Mouse (Mus musculus) liver, embryonic 12.5 days (tissue): ENCODE results near the gene Fap. TPM values are rescaled to one million over a fixed set of nuclear protein-coding genes. Genes with fewer than 3 reads are reported as not detected.

Experiments used
- ATAC-seq: fragments of 200-750 bp; cut with Nextera tagmentation; 2 replicates; pipeline ENCODE4 v1.8.0; 2017; ENCODE audit warnings: moderate number of reproducible peaks, mild to moderate bottlenecking, moderate library complexity
- H3K27ac ChIP-seq: fragments of 300-500 bp; sonication (generic); 2 replicates; pipeline ENCODE4 v1.5.1; 2016; ENCODE audit warnings: mild to moderate bottlenecking
- H3K27me3 ChIP-seq: fragments of 300-500 bp; sonication (generic); replicated peaks from 2 replicates; pipeline ENCODE4 v1.6.1; 2016; ENCODE audit warnings: mild to moderate bottlenecking, moderate library complexity
- H3K36me3 ChIP-seq: fragments of 300-500 bp; sonication (generic); 2 replicates; pipeline ENCODE4 v1.6.1; 2016; ENCODE audit warnings: mild to moderate bottlenecking, moderate library complexity
- H3K4me1 ChIP-seq: fragments of 300-500 bp; sonication (generic); 2 replicates; pipeline ENCODE4 v1.6.1; 2016
- H3K4me2 ChIP-seq: fragments of 300-500 bp; sonication (generic); 2 replicates; pipeline ENCODE4 v1.6.1; 2016; ENCODE audit warnings: mild to moderate bottlenecking, moderate library complexity
- H3K4me3 ChIP-seq: fragments of 300-500 bp; sonication (generic); 2 replicates; pipeline ENCODE4 v1.5.1; 2016; ENCODE audit warnings: mild to moderate bottlenecking, moderate library complexity
- H3K9ac ChIP-seq: fragments of 300-500 bp; sonication (generic); 2 replicates; pipeline ENCODE4 v1.6.1; 2016; ENCODE audit warnings: mild to moderate bottlenecking, moderate library complexity
- H3K9me3 ChIP-seq: fragments of 300-500 bp; sonication (generic); replicated peaks from 2 replicates; pipeline ENCODE4 v1.6.1; 2016; ENCODE audit warnings: mild to moderate bottlenecking, moderate library complexity
- WGBS: fragments of 180-500 bp; shearing (Covaris S2); methylation state at CpG from one replicate; pipeline ENCODE4 v1.1.7; 2016; ENCODE audit not compliant: insufficient replicate concordance; 5-methylcytosine and 5-hydroxymethylcytosine counted together
- polyA plus RNA-seq: library from polyadenylated mRNA; unstranded; fragments of >200 nt; fragmentation: Nextera tagmentation; extraction: Ambion mirVana; gene quantifications from 2 replicates; pipeline ENCODE4 v1.2.1, GENCODE M21; 2016

Gene Fap
- 0.66 and 1.2 TPM in 2 replicates for polyA plus RNA-seq

DNA sequence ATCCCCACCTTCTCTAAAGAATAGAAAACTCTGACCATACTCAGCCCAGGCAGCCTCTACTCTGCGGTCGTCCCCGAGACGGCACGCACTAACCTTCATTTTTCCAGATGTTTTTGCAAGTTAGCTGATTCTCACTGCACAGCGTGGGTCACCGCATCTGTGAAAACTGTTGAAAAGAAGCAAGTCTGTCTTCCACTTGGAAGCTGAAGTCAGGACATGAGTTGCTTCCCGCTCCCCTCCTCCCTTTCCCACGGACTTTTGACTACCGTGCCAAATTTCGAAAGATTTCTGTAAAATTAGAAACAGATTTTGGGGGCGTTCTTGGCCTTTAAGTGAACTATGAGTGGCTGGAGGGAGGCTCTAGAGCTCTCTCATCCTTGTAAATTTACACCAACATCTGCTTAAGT lies at the start of gene Fap:
Gene Fap (minus strand): TSS at position 323 of the 407 bp plus-strand sequence.
- Histone ChIP-seq H3K27ac (no peak within 1 kb of the TSS), H3K4me1 (no peaks in the 10 kb centered on the region), H3K4me2 (no peak within 1 kb of the TSS), H3K9me3 (no peaks in the 10 kb centered on the region), H3K9ac (no peak within 1 kb of the TSS), H3K36me3 (no peaks in the 10 kb centered on the region), H3K27me3 (no peaks in the 10 kb centered on the region), H3K4me3 (no peak within 1 kb of the TSS)
- 75% methylated on average over 12 of the region's 12 CpGs for WGBS
- ATAC-seq: no peak

DNA sequence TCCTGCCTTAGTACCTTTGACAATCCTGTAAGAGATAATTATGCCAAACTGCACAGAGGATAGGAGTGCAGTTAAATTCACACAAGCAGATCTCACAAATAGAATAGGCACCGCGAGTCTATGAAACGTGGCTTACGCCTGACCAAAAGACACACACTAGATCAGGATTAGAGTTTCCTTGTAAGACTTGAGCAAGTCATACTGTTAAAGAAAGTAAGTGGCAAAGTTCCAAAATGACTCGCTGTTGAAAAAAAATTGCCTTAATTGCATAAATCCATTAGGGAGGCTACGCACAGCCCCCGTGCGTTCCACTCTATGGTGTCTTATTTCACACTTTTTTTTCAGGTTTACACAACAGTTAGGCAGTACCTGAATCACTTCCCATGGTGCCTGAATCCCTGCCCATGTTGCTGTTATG lies 49.2 kb upstream of the Fap start:
- Histone ChIP-seq H3K27ac (peak overlapping the region; percentile 5; the same call in 1 of the 2 replicates), H3K4me3 (no peak overlapping the region)

GRCm38 (mm10) chr2:62619679-62620078 lies 45.8 kb upstream of the Fap start:
- H3K27ac ChIP-seq: peak overlapping the region; percentile 96
- H3K27me3 ChIP-seq: no peaks in the 10 kb centered on the region
- H3K36me3 ChIP-seq: no peaks in the 10 kb centered on the region
- H3K9me3 ChIP-seq: no peaks in the 10 kb centered on the region
- H3K4me3 ChIP-seq: no peak overlapping the region
- peak; percentile 87 for ATAC-seq
- peaks cover 42% of the 10 kb centered on the region for H3K4me1 ChIP-seq
- peak overlapping the region; percentile 53 for H3K9ac ChIP-seq
- H3K4me2 ChIP-seq: peak overlapping the region; percentile 55
- 15% methylated on average over 2 of the region's 2 CpGs for WGBS

More for the DNA sequence above, 49.2 kb upstream of the Fap start:
- H3K36me3 ChIP-seq: no peaks in the 10 kb centered on the region
- WGBS: 80% methylated on average over 8 of the region's 8 CpGs
- no peaks in the 10 kb centered on the region for H3K9me3 ChIP-seq
- H3K9ac ChIP-seq: no peak overlapping the region
- no peak for ATAC-seq
- H3K4me2 ChIP-seq: no peak overlapping the region
- H3K27me3 ChIP-seq: no peaks in the 10 kb centered on the region
- peaks cover 31% of the 10 kb centered on the region for H3K4me1 ChIP-seq

- peak overlapping the region; percentile 54 for H3K4me2 ChIP-seq
Observed at GRCm38 (mm10) chr2:62618934-62619341, 45.1 kb upstream of the Fap start.

GRCm38 (mm10) chr2:62613133-62613532 lies 39.3 kb upstream of the Fap start:
- Histone ChIP-seq H3K9ac (no peak overlapping the region), H3K4me2 (no peak overlapping the region), H3K4me1 (peaks cover 22% of the 10 kb centered on the region), H3K27ac (no peak overlapping the region), H3K4me3 (no peak overlapping the region), H3K27me3 (no peaks in the 10 kb centered on the region), H3K36me3 (no peaks in the 10 kb centered on the region), H3K9me3 (no peaks in the 10 kb centered on the region)
- WGBS: 77% methylated on average over 4 of the region's 4 CpGs
- ATAC-seq: peak; percentile 50; the same call in 1 of the 2 replicates

More at GRCm38 (mm10) chr2:62618934-62619341, 45.1 kb upstream of the Fap start:
- Histone ChIP-seq H3K4me1 (peaks cover 42% of the 10 kb centered on the region), H3K9me3 (no peaks in the 10 kb centered on the region), H3K9ac (no peak overlapping the region), H3K27ac (peak overlapping the region; percentile 92), H3K4me3 (no peak overlapping the region), H3K27me3 (no peaks in the 10 kb centered on the region), H3K36me3 (no peaks in the 10 kb centered on the region)
- WGBS: 14% methylated on average over 7 of the region's 7 CpGs
- ATAC-seq: peak; percentile 99

DNA sequence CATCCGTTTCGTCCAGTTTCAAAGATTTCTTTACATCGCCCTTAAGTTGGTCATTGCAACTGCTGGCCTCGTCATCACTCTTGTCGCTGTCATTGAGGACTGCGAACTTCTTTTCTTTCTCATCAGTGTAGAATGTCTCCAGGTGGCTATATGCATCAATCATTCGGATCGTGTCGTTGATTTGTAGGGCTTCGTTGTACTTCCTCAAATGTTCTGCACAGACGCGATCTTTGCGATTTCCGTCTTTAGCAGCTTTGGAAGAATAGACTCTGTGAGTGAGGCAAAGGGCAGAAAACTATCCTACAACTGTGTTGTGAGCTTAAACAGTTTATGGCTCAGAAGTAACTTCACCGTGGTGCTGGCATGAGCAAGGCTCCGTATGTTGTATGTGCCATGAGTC lies 32.3 kb upstream of the Fap start:
- Histone ChIP-seq H3K9ac (no peak overlapping the region), H3K36me3 (no peaks in the 10 kb centered on the region), H3K4me2 (no peak overlapping the region), H3K4me1 (no peaks in the 10 kb centered on the region), H3K9me3 (no peaks in the 10 kb centered on the region), H3K4me3 (no peak overlapping the region), H3K27me3 (no peaks in the 10 kb centered on the region), H3K27ac (no peak overlapping the region)
- 81% methylated on average over 16 of the region's 16 CpGs for WGBS
- no peak for ATAC-seq

GRCm38 (mm10) chr2:62603530-62603929 lies 29.7 kb upstream of the Fap start:
- no peak for ATAC-seq
- no peak overlapping the region for H3K4me2 ChIP-seq
- H3K9me3 ChIP-seq: no peaks in the 10 kb centered on the region
- no peak overlapping the region for H3K27ac ChIP-seq
- H3K4me1 ChIP-seq: no peaks in the 10 kb centered on the region
- H3K27me3 ChIP-seq: no peaks in the 10 kb centered on the region
- H3K4me3 ChIP-seq: no peak overlapping the region
- WGBS: 82% methylated on average over 5 of the region's 5 CpGs
- H3K9ac ChIP-seq: no peak overlapping the region
- no peaks in the 10 kb centered on the region for H3K36me3 ChIP-seq

DNA sequence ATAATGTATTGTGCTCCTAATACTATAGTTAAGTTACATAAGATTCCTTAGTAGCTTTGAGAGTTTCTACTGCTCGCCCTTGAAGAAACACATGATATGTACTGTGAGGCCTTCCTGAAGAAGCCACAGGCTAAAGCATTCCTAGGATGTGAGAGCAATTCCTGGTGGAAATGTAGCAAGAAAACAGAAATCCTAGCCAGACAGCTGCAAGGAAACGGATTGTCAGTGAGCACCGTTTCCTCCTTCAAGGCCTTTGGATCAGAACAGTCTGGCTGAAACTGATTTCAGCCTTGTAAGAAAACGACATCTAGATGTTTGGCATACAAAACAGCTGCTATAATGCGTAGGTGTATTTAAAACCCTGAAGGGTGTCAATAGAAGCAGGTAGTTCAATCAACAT lies 22.7 kb upstream of the Fap start:
- H3K36me3 ChIP-seq: no peaks in the 10 kb centered on the region
- no peak overlapping the region for H3K4me2 ChIP-seq
- H3K4me1 ChIP-seq: no peaks in the 10 kb centered on the region
- no peak overlapping the region for H3K27ac ChIP-seq
- no peak overlapping the region for H3K4me3 ChIP-seq
- no peak for ATAC-seq
- H3K9me3 ChIP-seq: no peaks in the 10 kb centered on the region
- no peak overlapping the region for H3K9ac ChIP-seq
- 79% methylated on average over 5 of the region's 5 CpGs for WGBS
- no peaks in the 10 kb centered on the region for H3K27me3 ChIP-seq

GRCm38 (mm10) chr2:62594491-62594890 lies 20.6 kb upstream of the Fap start:
- Histone ChIP-seq H3K4me3 (no peak overlapping the region), H3K9me3 (no peaks in the 10 kb centered on the region), H3K27ac (no peak overlapping the region), H3K9ac (no peak overlapping the region), H3K36me3 (no peaks in the 10 kb centered on the region), H3K4me2 (no peak overlapping the region), H3K27me3 (no peaks in the 10 kb centered on the region), H3K4me1 (peaks cover 6% of the 10 kb centered on the region)
- WGBS: 80% methylated on average over 2 of the region's 2 CpGs
- no peak for ATAC-seq

DNA sequence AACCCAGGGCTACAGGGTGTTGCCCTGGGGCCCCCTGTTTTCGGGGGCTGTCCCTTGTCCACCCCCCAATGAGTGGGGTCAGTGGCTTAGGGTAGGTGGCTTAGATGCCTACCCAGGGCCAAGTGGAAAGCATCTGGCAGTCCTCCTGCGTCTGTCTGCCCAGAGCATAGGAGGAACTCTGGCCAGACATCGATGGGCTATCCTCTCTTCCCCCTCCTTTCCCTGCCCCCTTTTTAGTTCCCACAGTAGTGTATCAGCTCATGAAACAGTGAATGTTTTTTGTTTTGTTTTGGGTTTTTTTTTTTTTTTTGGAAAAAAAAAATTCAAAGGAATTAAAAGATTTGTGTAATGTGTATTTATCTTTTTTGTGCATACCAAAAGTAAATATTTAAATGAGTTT lies 17.7 kb upstream of the Fap start:
- no peak overlapping the region for H3K27ac ChIP-seq
- H3K4me1 ChIP-seq: peaks cover 12% of the 10 kb centered on the region
- H3K4me2 ChIP-seq: no peak overlapping the region
- H3K36me3 ChIP-seq: no peaks in the 10 kb centered on the region
- no peaks in the 10 kb centered on the region for H3K27me3 ChIP-seq
- H3K9ac ChIP-seq: no peak overlapping the region
- WGBS: 73% methylated on average over 3 of the region's 3 CpGs
- H3K9me3 ChIP-seq: no peaks in the 10 kb centered on the region
- no peak for ATAC-seq
- no peak overlapping the region for H3K4me3 ChIP-seq

- Histone ChIP-seq H3K9ac (no peak overlapping the region), H3K4me2 (no peak overlapping the region), H3K36me3 (no peaks in the 10 kb centered on the region), H3K9me3 (no peaks in the 10 kb centered on the region), H3K4me1 (peaks cover 25% of the 10 kb centered on the region), H3K4me3 (no peak overlapping the region), H3K27ac (no peak overlapping the region), H3K27me3 (no peaks in the 10 kb centered on the region)
- peak; percentile 77 for ATAC-seq
- WGBS: 67% methylated on average over 4 of the region's 4 CpGs
Observed at GRCm38 (mm10) chr2:62589333-62589732, 15.5 kb upstream of the Fap start.

- WGBS: 47% methylated on average over 5 of the region's 5 CpGs
- H3K4me1 ChIP-seq: peaks cover 25% of the 10 kb centered on the region
- no peaks in the 10 kb centered on the region for H3K36me3 ChIP-seq
- no peak for ATAC-seq
- no peak overlapping the region for H3K9ac ChIP-seq
- no peaks in the 10 kb centered on the region for H3K27me3 ChIP-seq
- H3K9me3 ChIP-seq: no peaks in the 10 kb centered on the region
- H3K27ac ChIP-seq: no peak overlapping the region
- no peak overlapping the region for H3K4me3 ChIP-seq
- H3K4me2 ChIP-seq: no peak overlapping the region
Observed at GRCm38 (mm10) chr2:62585769-62586168, 11.9 kb upstream of the Fap start.

DNA sequence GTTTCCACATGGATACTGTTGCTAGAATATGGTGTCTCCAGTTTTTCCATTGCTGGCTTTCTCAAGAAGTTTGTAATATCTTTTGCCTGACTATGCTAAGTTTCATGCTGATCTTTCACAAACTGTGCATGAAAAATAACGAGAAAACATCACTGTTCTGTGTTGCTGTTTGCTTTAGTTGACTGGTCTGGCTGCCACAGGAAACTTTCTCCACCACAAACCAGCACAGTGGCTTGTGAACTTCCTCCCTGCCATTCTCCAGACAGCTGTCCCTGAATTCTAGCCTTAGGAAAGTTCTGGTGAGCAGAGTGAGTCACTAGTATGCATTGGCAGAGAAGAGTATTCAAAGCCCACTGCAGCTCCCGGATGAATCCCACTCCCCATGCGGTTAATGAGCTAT lies 1.1 kb upstream of the Fap start:
- 31% methylated on average over 3 of the region's 3 CpGs for WGBS
- Histone ChIP-seq H3K9ac (no peak overlapping the region), H3K4me1 (no peaks in the 10 kb centered on the region), H3K4me3 (no peak overlapping the region), H3K4me2 (no peak overlapping the region), H3K27ac (no peak overlapping the region), H3K36me3 (no peaks in the 10 kb centered on the region), H3K9me3 (no peaks in the 10 kb centered on the region), H3K27me3 (no peaks in the 10 kb centered on the region)
- no peak for ATAC-seq
